Comparison of ENCODE assay signal across 15 mouse cellular contexts in the genomic region with DNA sequence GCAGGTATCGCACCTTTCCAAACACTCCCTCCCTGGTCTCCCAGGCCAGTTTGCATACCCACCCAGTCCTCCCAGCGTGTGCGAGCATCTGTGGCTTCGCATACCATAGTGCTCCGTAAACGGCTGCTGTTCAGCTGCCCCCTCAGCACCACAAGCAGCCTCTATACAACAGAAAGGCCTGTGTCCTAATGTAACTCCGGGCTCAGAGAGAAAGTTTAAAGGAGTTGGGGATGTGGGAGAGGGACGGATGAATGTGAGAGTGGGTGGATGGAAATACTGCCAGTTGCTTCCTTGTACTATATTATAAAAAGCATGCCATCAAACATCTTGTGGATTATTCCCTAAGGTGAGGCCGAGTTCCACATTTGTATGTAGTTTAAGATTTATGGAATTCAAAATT.
"Had no signal": no experiment of that assay in that cellular context is flagged by ENCODE, and none has a peak within 500 bp of the region (broad histone marks: within the 10 kb centered on the region; RNA-seq: fewer than 3 reads in every experiment).

No protein-coding gene starts in this region.

- H3K36me3 ChIP-seq: liver, embryonic 15.5 days; neural tube, embryonic 15.5 days had no signal

- H3K27ac ChIP-seq: kidney, postnatal 0 days; left cerebral cortex, adult 2 months; liver, embryonic 15.5 days; neural tube, embryonic 15.5 days had no signal

- H3K4me2 ChIP-seq: liver, embryonic 11.5 days; liver, embryonic 15.5 days; neural tube, embryonic 15.5 days had no signal

- H3K4me3 ChIP-seq: left cerebral cortex, adult 2 months; liver, embryonic 15.5 days; myocyte; neural tube, embryonic 15.5 days had no signal

- H3K9me3 ChIP-seq: liver, embryonic 15.5 days; neural tube, embryonic 15.5 days had no signal

- H3K27me3 ChIP-seq: liver, embryonic 15.5 days; neural tube, embryonic 15.5 days had no signal

- H3K9ac ChIP-seq: liver, embryonic 15.5 days; neural tube, embryonic 15.5 days had no signal

- DNase-seq: kidney, adult 11 months; kidney, adult 9 months; kidney, postnatal 36 days; lung, adult 2 months; lung, postnatal 36 days; midbrain, embryonic 14.5 days; right cerebral cortex, adult 18-20 months; right cerebral cortex, postnatal 25 days; thymus, postnatal 4 days had no signal
